Mouse (Mus musculus): ENCODE results near the gene Slc35b2.

Slc35b2 gene

DNA sequence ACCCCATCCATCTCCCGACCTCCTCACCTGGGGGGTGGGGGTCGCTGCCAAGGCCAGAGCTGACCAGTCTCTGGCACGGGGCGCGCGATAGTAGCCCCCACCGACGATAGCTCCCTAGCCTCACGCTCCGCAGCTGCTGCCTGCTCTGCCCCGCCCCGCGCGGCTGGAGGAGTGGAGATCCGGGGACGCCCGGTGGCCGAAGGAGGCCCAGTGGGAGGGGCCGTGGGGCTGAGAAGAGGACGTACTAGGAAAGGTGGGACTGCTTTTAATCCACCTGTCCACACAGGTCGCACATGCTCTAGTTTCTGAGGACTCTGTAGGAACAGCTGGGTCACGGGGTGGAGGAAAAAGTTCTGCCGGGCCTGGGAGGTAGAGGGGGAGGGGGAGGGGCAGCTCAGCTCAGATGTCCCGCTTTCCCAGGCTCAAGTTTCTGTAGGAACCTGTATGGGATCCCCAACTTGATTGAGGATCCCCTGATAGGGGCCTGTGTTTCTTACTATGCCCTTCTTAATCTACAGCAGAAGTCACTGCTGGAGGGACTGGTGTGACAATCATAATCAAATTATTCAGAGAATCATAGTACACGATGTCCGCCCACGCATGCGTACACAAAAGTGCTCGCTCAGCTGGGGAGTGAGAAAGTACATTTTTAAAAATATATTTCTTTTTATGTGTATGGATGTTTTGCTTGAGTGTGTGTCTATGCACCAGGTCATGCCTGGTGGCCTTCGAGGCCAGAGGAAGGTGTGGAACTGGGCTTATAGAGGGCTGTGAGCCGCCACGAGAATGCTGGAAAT lies 36.0 kb downstream of the Slc35b2 start, which contains the start of gene Slc29a1:
Slc29a1 (minus strand) TSS at position 161 of the 797 bp plus-strand sequence.
- no peak for DNase-seq (ENCODE audit: low read depth, low spot score)

DNA sequence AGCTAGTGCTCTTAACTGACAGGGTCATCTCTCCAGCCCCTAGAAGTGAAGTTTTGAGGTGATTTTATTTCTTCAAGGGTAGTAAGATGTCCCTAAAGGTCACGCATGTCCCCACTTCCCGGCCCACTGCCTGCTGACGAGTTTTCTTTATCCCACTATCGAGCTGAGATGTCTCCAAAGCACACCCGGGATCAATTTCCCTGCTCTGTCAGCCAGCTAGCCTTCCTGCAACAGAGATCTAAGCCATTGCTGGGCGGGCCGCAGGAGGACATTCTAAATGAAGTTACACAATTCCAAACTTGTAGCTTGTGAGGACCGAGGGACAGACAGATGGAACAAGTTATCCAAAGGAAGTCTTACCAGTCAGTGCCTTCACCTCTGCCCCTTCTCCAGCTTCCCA lies 36.6 kb downstream of the Slc35b2 start:
- DNase-seq (ENCODE audit: low read depth, low spot score): no peak

DNA sequence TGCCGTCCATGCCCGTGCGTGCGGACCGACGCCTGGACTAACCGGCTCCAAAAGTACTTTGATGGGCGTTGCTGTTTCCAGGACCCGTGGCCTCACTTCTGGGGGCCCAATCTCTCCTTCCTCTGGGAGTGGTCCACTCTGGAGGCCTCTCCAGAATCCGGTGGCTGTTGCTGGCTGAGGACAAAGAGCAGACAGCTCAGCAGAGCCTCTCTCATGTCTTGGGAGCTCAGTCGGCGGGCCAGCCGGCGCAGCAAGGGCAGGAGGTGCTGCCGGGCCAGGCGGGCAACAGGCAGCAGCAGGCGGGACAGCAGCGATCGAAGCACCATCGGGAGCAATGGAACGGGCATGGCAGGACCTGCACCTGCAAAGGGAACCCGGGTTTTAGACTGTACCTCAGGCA lies 37.7 kb downstream of the Slc35b2 start:
- no peak for DNase-seq (ENCODE audit: low read depth, low spot score)

DNA sequence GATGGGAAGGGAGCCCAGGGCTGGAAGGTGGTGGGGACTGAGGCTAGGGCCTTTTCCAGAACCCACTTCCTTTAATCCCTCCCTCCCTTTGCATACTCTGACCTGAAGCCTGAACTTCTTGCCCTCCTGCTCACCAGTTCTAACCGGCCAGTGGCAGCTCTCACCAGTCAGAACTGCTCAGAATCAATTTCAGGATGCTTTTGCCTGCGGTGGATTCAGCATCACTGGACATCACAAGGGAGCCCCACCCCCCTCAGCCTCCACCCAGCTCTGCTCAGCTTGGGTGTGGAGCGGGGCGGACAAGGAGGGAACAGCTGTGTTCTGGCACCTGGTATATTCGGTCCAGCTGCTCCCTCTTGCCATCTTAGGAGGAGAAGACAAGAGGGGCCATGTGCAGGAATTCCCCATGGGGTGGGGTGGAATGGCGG lies 38.2 kb downstream of the Slc35b2 start, which contains the start of gene Mymx:
Mymx (minus strand) TSS at position 226 of the 428 bp plus-strand sequence.
- DNase-seq (ENCODE audit: low read depth, low spot score): no peak

DNA sequence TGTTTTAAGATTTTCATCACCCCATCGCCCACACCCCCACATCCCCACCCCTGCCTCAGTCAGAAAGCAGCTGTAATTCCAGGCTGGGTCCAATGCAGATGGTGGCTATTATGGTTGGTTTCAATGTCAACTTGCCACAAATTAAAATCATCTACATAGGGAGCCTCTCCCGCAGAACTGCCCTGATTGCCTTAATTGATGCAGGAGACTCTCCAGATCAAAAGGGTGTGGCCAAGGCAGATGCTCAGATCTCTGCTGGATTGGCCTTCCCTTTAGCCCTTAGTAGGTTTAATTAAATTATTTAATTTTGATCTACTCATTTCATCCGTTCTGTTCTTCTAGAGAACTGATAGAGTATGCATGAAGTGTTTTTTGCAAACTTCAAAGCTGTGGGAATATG lies 39.3 kb downstream of the Slc35b2 start:
- DNase-seq (ENCODE audit: low read depth, low spot score): no peak

DNA sequence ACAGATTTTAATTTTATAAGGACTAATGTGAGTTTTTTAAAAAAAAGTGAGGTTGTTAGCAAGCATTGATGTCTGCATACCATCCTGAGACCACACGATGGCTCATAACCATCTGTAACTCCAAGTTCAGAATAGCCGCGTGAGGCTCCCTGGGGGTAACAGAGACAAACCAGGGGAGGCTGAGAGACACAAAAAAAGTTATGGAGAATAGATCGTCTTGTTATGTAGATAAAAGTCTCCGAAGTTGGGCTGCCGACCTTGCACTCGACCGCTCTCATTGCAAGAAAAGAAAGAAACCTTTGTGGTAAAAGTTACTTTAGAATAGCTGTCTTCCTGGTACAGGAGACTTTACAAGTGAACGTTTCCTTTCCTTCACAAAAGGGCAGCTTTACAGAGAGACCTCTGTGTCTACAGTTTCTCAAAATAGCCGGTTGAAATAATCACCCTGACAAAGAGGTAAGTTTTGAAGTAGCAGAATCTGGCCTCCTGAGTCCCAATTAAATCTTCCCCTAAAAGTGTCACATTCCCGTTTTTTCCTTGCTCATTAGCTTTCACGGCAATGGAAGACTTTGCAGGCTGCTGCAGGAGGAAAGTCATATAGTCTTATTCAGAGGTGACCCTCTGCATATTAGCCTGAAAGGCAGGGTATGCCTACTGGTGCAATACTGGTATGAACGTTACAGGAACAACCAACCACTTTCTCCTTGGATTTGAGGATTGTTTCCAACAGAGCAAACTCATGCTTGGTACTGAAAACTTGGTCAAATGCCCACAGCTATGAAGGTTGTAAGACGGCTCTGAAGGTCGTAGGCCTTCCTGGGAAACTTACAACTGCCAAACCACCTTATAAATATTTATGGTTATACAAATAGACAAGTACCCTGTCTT lies 43.6 kb downstream of the Slc35b2 start:
- no peak for DNase-seq (ENCODE audit: low read depth, low spot score)

DNA sequence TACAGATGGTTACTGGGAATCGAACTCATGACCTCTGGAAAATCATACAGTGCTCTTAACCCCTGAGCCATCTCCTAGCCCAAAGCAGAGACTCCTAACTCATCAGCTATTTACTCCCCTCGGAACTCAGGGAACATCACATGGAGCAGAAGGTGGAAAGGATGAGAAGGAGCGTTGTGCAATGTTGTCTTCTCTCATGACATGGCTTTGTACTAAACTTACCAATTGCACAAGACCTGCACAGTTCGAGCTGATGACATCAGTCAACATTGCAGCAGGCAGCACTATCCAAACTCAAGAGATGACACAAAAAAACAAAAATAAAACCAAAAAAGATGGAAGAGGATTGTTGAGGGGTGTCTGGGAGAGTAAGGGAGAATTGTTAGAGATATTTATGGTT lies 44.7 kb downstream of the Slc35b2 start:
- no peak for DNase-seq (ENCODE audit: low read depth, low spot score)

DNA sequence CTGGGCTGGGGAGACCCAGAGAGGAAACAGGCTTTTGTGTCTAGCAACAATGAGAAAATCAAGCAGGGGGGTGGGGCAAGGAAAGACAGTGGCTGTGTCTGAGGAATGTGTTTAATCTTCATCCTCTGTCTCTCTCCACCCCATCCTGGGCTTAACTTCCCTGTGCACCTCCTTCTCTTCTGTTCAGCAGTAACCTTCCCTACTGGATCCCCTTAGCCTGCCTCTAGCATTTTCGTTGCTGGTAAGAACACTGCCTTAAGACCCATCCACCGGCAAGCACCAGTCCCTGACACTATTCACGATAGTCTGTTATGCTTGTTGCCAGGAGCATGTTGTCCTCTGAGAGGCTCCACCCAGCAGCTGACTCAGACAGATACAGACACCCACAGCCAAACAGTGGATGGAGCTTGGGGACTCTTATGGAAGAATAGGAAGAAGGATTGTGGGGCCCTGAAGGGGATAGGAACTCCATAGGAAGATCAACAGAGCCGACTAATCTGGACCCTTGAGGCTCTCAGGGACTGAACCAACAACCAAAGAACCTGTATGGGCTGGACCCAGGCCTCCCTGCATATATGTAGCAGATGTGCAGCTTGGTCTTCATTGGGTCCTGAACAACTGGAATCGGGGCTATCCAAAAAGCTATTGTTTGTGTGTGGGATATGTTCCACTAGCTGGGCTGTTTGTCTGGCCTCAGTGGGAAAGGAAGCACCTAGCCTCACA lies 46.6 kb downstream of the Slc35b2 start:
- DNase-seq (ENCODE audit: low read depth, low spot score): no peak

DNA sequence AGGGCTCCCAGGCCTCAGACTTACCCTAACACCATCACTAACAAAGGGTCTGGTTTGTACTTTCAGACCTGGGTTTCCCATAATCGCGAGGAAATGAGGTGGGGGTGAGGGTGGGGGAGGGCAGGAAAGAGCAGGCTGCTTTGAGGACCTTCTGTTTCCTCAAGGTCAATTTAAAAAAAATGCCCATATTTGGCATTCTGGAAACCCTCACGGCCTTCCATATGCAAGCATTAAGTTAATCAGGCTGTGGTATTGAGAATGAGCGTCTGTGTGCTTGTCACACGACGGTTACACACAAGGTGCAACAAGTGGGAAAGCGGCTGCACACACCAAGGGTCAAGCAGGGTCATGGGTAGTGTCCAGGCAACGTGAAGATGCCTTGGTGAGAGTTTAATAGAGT lies 48.3 kb downstream of the Slc35b2 start:
- no peak for DNase-seq (ENCODE audit: low read depth, low spot score)

DNA sequence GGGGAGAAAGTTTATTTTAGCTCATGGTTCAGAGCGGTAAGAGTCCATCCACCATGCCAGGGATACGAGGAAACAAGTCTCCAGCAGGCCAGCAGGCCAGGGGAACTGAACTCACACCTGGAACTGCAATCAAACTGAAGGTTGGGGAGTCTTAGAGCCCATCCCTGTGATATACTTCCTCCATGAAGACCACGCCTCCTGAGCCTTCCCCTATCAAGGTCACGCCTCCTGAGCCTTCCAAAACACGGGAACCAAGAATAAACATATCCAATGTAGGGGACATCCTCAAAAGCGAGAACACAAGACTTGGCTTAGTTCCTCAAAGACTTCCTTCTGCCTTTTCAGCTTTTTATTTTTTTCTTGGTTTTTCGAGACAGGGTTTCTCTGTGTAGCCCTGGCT lies 49.2 kb downstream of the Slc35b2 start:
- DNase-seq (ENCODE audit: low read depth, low spot score): no peak

DNA sequence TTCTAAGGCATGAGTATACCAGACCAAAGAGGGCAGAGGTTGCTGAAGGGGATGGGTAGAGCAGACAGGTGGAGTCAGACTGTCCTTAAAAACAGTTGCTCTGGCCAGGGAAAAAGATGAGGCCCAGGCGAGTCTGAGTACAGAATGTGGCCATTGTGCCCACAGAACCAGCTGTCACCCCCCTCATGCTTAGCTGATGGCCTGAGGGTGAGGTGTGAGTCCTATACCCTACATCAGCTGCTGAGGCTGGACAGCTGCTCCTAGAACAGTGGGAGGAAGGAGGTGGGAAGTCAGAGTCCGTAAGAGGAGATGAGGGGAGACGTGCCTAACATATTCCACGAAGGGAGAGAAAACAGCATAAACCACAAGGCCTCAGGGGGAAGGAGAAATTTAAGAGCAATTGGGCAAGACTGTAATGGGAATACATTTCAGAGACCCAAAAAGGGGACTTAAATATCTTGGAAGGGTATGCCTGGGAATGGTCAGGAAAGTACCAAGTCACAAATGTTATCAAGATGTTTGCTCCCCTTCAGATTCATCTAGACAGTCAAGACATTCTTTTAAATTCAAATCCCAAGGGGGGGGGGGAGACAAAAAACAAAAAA lies 52.5 kb downstream of the Slc35b2 start:
- DNase-seq (ENCODE audit: low read depth, low spot score): no peak

DNA sequence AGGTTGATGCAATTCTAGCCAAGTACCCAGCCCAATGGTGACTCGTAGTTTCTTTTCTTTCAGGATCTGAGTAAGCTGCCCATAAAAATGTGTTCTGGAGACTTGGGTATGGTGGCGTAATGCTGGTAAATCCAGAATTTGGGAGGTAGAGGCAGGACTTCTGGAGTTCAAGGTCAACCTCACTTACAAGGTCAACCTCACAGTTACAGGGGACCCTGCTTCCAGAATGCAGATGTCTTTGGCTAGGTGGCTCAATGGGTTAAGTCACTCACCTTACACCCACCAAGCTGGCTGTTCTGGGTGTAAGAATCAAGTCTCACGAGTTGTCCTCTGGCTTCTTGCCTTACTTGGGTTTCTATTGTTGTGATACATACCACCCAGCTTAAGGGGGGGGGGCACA lies 53.0 kb downstream of the Slc35b2 start:
- no peak for DNase-seq (ENCODE audit: low read depth, low spot score)
